Mouse (Mus musculus): ENCODE data around the gene Fuk. TPM values are rescaled to one million over a fixed set of nuclear protein-coding genes. Genes with fewer than 3 reads are reported as not detected.
A peak's percentile ranks its signal among the peaks of the same experiment; 100 is the strongest.
"Not testable (repeated sequence)": the region's sequence is repeated elsewhere in the genome, so short reads cannot be mapped to it uniquely, and the experiment has no call there.

Fuk gene
- polyA plus RNA-seq, 1 experiment from 2014 or later, result 10.0 TPM

- no peaks in the 10 kb centered on the region for H3K9me3 ChIP-seq (replicated peaks)
- H3K27me3 ChIP-seq (replicated peaks), result no peaks in the 10 kb centered on the region
- no peak overlapping the region for H3K9ac ChIP-seq
- 0 out of 2 replicates have a peak, but pooled peaks cover 5% of the 10 kb centered on the region for H3K36me3 ChIP-seq
- 73% methylated on average over 8 of the region's 8 CpGs for WGBS
- no peak overlapping the region for H3K4me2 ChIP-seq
- H3K27ac ChIP-seq (ENCODE audit: poor library complexity, severe bottlenecking), result no peak overlapping the region
- ATAC-seq (ENCODE audit: insufficient number of reproducible peaks, low FRiP score), result no peak
- peaks cover 17% of the 10 kb centered on the region for H3K4me1 ChIP-seq (replicated peaks)
- H3K4me3 ChIP-seq, result no peak overlapping the region
Measured at GRCm38 (mm10) chr8:110918460-110918859, 16.2 kb upstream of the Fuk start.

DNA sequence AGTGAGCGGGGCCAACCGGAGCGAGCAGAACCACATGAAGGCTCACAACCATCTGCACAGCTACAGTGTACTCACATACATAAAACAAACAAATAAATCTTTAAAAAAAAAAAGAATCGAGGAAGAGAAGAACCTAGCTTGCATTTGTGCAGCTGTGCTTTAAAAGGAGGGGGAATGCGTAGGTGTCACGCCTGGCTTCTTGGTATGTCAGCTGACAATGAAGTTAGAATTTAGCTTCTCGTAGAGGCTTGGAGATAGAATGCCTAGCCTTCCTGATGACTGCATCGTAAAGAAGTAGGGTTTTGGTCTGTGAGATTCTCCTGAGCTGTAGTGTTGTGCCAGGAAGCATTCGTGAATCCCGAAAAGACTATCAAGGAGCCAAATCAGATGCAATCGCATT is 15.7 kb upstream of the Fuk start:
- H3K27me3 ChIP-seq (replicated peaks), result no peaks in the 10 kb centered on the region
- no peak overlapping the region for H3K4me3 ChIP-seq
- H3K27ac ChIP-seq (ENCODE audit: poor library complexity, severe bottlenecking), result no peak overlapping the region
- peaks cover 17% of the 10 kb centered on the region for H3K4me1 ChIP-seq (replicated peaks)
- no peaks in the 10 kb centered on the region for H3K9me3 ChIP-seq (replicated peaks)
- H3K9ac ChIP-seq, result no peak overlapping the region
- 84% methylated on average over 11 of the region's 11 CpGs for WGBS
- ATAC-seq (ENCODE audit: insufficient number of reproducible peaks, low FRiP score), result no peak
- no peak overlapping the region for H3K4me2 ChIP-seq
- H3K36me3 ChIP-seq, result 0 out of 2 replicates have a peak, but pooled peaks cover 5% of the 10 kb centered on the region

DNA sequence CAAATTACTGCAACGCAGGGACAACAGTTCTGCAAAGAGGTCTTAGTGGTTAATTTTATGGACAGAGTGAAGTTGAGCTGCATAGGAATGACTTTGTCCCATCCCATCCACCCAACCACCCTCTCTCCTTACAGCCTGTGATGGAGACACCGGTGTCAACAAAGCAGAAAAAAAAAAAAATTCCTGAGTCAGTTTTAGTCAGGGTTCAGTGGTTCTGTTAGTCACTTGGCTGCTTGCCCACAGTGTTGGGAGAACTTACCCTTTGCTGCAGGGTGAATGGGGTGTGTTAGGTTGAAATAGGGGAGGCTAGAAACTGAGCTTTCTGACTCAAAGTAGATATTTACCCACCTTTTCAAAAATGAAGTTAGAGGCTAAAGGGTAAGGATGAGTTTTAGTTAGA is 15.1 kb upstream of the Fuk start:
- H3K4me1 ChIP-seq (replicated peaks), result peaks cover 17% of the 10 kb centered on the region
- WGBS, result 41% methylated on average over 2 of the region's 2 CpGs
- no peak for ATAC-seq (ENCODE audit: insufficient number of reproducible peaks, low FRiP score)
- H3K27ac ChIP-seq (ENCODE audit: poor library complexity, severe bottlenecking), result no peak overlapping the region
- no peaks in the 10 kb centered on the region for H3K9me3 ChIP-seq (replicated peaks)
- H3K36me3 ChIP-seq, result 0 out of 2 replicates have a peak, but pooled peaks cover under 1% of the 10 kb centered on the region
- H3K4me3 ChIP-seq, result no peak overlapping the region
- H3K4me2 ChIP-seq, result no peak overlapping the region
- H3K27me3 ChIP-seq (replicated peaks), result no peaks in the 10 kb centered on the region
- no peak overlapping the region for H3K9ac ChIP-seq

DNA sequence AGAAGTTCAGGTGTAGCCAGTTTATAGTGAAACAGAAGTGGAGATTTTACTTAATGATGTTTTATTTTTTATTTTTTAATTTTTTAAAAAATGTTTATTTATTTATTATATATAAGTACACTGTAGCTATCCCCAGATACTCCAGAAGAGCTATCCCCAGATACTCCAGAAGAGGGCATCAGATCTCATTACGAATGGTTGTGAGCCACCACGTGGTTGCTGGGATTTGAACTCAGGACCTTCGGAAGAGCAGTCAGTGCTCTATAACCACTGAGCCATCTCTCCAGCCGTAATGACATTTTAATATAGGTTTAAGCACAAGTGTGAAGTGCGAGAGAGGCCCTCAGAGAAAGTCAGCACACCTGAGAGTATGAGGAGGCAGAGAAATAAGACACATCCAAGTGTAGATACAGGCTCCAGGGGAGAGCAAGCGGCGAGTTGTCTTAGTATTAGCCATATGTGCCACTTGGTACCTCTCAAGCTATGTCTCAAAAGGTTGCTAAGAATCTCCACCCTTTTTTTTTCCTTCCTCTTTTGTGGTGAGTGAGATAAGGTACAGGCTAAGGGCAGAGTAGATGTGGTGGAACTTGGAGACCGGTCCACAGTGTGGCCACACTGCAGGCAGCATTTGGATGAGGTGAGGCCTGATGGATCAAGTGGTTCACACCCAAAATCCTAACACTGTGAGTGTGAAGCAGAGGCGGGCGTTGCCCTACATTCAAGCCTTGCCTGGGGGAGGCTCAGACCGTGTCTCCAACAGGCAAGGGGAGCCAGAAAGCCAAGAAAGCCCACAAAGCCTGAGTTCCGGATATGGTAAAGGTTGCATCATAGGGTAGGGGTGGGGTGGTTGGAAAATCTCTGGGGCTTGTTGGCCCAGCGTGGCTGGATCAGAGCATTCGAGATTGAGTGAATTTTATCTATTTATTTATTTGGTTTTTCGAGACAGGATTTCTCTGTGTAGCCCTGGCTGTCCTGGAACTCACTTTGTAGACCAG is 9.6 kb upstream of the Fuk start:
- H3K9ac ChIP-seq, result no peak overlapping the region
- H3K36me3 ChIP-seq, result no peaks in the 10 kb centered on the region
- H3K27me3 ChIP-seq (replicated peaks), result no peaks in the 10 kb centered on the region
- H3K27ac ChIP-seq (ENCODE audit: poor library complexity, severe bottlenecking), result no peak overlapping the region
- H3K9me3 ChIP-seq (replicated peaks), result no peaks in the 10 kb centered on the region
- no peak overlapping the region for H3K4me3 ChIP-seq
- H3K4me1 ChIP-seq (replicated peaks), result no peaks in the 10 kb centered on the region
- peak; percentile 33; the same call in 1 of the 2 replicates for ATAC-seq (ENCODE audit: insufficient number of reproducible peaks, low FRiP score)
- WGBS, result 80% methylated on average over 15 of the region's 15 CpGs
- no peak overlapping the region for H3K4me2 ChIP-seq

DNA sequence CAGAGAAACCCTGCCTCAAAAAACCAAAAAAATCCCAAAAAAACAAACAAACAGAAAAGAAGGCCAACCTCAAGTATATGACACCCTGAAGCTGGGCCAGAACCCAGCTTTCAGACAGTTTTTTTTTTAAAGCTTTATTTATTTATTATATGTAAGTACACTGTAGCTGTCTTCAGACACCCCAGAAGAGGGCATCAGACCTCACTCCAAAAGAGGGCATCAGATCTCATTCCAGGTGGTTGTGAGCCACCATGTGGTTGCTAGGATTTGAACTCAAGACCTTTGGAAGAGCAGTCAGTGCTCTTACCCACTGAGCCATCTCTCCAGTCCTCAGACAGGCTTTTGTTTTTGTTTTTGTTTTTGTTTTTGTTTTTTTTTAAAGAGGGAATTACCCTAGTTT is 7.6 kb upstream of the Fuk start:
- not testable (repeated sequence) for H3K4me1 ChIP-seq (replicated peaks); H3K9ac ChIP-seq; H3K4me3 ChIP-seq; ATAC-seq (ENCODE audit: insufficient number of reproducible peaks, low FRiP score); H3K27ac ChIP-seq (ENCODE audit: poor library complexity, severe bottlenecking); H3K4me2 ChIP-seq; H3K27me3 ChIP-seq (replicated peaks); H3K9me3 ChIP-seq (replicated peaks); H3K36me3 ChIP-seq

DNA sequence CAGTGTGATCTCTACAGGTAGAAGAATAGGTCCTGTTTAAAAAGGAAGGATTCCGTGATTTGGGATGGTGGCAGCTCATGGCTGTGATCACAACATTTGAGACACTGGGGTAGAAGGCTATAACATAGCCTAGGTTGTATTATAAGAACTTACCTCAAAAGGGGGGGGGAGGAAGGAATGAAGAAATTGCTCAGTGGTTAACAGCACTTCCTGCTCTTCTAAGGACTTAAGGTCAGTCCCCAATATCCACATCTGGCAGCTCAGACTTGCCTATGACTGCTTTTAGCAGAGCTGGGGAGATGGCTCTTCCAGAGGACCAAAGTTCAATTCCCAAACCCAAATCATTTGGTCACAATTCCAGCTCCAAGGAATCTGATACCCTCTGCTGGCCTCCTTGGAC is 4.4 kb upstream of the Fuk start:
- Histone ChIP-seq H3K27me3 (replicated peaks) (no peaks in the 10 kb centered on the region), H3K27ac (ENCODE audit: poor library complexity, severe bottlenecking) (no peak overlapping the region), H3K4me2 (no peak overlapping the region), H3K4me3 (no peak overlapping the region), H3K36me3 (no peaks in the 10 kb centered on the region), H3K9me3 (replicated peaks) (no peaks in the 10 kb centered on the region), H3K9ac (no peak overlapping the region), H3K4me1 (replicated peaks) (0 out of 2 replicates have a peak, but pooled peaks cover under 1% of the 10 kb centered on the region)
- 88% methylated on average over 1 of the region's 1 CpGs for WGBS
- no peak for ATAC-seq (ENCODE audit: insufficient number of reproducible peaks, low FRiP score)

DNA sequence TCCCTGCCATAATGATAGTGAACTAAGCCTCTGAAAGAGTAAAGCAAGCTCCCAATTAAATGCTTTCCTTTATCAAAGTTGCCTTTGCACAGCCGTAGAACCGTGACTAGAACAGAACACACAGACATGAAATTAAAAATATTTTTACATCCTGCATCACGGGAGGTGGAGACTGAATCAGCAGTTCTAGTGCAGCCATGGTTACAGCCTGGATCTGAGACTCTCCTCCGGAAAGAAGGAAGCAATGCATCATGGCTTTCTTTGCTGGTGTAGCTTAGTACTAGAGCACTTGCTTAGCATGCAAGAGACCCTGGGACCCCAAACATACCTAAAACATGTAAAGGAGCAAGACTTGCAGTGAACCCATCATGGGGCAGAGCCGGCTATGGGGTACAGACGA is 3.1 kb upstream of the Fuk start:
- Histone ChIP-seq H3K4me1 (replicated peaks) (peaks cover 6% of the 10 kb centered on the region; the same call in 1 of the 2 replicates), H3K4me3 (no peak overlapping the region), H3K27ac (ENCODE audit: poor library complexity, severe bottlenecking) (no peak overlapping the region), H3K9ac (no peak overlapping the region), H3K9me3 (replicated peaks) (no peaks in the 10 kb centered on the region), H3K27me3 (replicated peaks) (no peaks in the 10 kb centered on the region), H3K4me2 (no peak overlapping the region), H3K36me3 (no peaks in the 10 kb centered on the region)
- no peak for ATAC-seq (ENCODE audit: insufficient number of reproducible peaks, low FRiP score)
- WGBS, result 86% methylated on average over 6 of the region's 6 CpGs

DNA sequence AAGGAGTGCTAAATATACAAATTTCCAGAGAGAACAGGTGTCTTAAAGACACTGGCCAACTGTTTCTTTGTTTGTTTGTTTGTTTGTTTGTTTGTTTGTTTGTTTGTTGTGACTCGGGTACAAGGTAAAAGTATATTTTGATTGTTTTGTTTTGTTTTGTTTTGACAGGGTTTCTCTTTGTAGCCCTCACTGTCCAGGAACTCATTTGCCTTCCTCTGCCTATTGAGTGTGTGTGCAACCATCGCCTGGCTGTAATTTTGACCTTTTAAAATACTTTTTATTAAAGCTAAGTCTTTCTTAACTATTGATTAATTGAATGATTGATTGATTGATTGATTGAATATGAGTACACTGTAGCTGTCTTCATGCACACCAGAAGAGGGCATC is 284 bp upstream of the Fuk start:
- no peaks in the 10 kb centered on the region for H3K9me3 ChIP-seq (replicated peaks)
- ATAC-seq (ENCODE audit: insufficient number of reproducible peaks, low FRiP score), result no peak
- H3K27ac ChIP-seq (ENCODE audit: poor library complexity, severe bottlenecking), result no peak overlapping the region
- H3K9ac ChIP-seq, result peak overlapping the region; percentile 81; the same call in 1 of the 2 replicates
- H3K27me3 ChIP-seq (replicated peaks), result no peaks in the 10 kb centered on the region
- peaks cover 6% of the 10 kb centered on the region; the same call in 1 of the 2 replicates for H3K4me1 ChIP-seq (replicated peaks)
- peak overlapping the region; percentile 93 for H3K4me3 ChIP-seq
- 61% methylated on average over 2 of the region's 2 CpGs for WGBS
- peak overlapping the region; percentile 70 for H3K4me2 ChIP-seq
- H3K36me3 ChIP-seq, result peaks cover 21% of the 10 kb centered on the region

DNA sequence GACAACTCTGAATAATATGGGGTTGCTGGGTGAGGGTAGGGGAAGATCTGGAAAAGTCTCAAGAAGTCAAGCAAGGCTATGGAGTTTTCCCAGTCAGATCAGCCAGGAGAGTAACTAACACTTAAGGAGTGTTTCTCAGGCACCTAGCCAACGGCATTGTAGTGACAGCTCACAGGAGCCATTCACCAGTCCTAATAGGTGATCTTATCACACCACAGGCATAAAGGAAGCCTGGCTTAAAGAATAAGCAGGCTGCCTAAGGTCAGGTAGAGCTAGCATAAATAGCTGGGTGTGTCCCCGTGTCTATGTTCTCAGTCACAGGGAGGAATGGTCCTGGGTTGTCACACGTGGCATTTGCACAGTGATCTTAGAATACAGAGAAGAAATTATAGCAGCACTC is 1.2 kb downstream of the Fuk start:
- ATAC-seq (ENCODE audit: insufficient number of reproducible peaks, low FRiP score), result no peak

DNA sequence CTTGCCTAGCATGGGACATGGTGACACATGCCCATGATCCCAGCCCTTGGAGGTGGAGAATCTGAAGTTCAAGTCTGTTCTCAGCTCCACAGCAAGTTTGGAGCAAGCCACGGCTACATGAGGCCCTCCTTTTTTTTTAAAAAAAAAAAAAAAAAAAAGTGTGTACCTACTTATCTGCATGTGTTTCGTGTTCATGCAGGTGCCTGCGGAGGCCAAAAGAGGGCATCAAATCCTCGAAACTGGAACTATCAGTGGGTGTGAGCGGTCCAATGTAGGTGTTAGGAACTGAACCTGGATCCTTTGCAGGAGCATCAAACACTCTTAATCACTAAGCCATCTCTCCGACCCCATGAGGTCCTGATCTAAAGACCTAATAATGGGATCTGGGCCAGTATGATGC is 4.8 kb downstream of the Fuk start:
- Histone ChIP-seq H3K27ac (ENCODE audit: poor library complexity, severe bottlenecking) (no peak overlapping the region), H3K27me3 (replicated peaks) (no peaks in the 10 kb centered on the region), H3K4me1 (replicated peaks) (peaks cover 6% of the 10 kb centered on the region; the same call in 1 of the 2 replicates), H3K9me3 (replicated peaks) (no peaks in the 10 kb centered on the region), H3K36me3 (peaks cover 42% of the 10 kb centered on the region), H3K9ac (no peak overlapping the region), H3K4me2 (no peak overlapping the region), H3K4me3 (no peak overlapping the region)
- 89% methylated on average over 6 of the region's 6 CpGs for WGBS
- no peak for ATAC-seq (ENCODE audit: insufficient number of reproducible peaks, low FRiP score)

More for the DNA sequence above, 1.2 kb downstream of the Fuk start:
- H3K9me3 ChIP-seq (replicated peaks), result no peaks in the 10 kb centered on the region
- WGBS, result 73% methylated on average over 3 of the region's 3 CpGs
- H3K27ac ChIP-seq (ENCODE audit: poor library complexity, severe bottlenecking), result no peak overlapping the region
- H3K36me3 ChIP-seq, result peaks cover 25% of the 10 kb centered on the region
- no peak overlapping the region for H3K4me3 ChIP-seq
- H3K4me2 ChIP-seq, result no peak overlapping the region
- no peaks in the 10 kb centered on the region for H3K27me3 ChIP-seq (replicated peaks)
- no peak overlapping the region for H3K9ac ChIP-seq
- peaks cover 6% of the 10 kb centered on the region; the same call in 1 of the 2 replicates for H3K4me1 ChIP-seq (replicated peaks)

- H3K27ac ChIP-seq (ENCODE audit: poor library complexity, severe bottlenecking), result no peak overlapping the region
- H3K36me3 ChIP-seq, result peaks cover 51% of the 10 kb centered on the region
- WGBS, result 93% methylated on average over 13 of the region's 13 CpGs
- H3K9ac ChIP-seq, result no peak overlapping the region
- no peaks in the 10 kb centered on the region for H3K9me3 ChIP-seq (replicated peaks)
- H3K4me2 ChIP-seq, result no peak overlapping the region
- H3K4me1 ChIP-seq (replicated peaks), result no peaks in the 10 kb centered on the region
- H3K27me3 ChIP-seq (replicated peaks), result no peaks in the 10 kb centered on the region
- no peak overlapping the region for H3K4me3 ChIP-seq
- ATAC-seq (ENCODE audit: insufficient number of reproducible peaks, low FRiP score), result no peak
Measured at GRCm38 (mm10) chr8:110895812-110896211, 6.5 kb downstream of the Fuk start.

Measured in heart, embryonic 12.5 days (tissue).